In the genomic region with DNA sequence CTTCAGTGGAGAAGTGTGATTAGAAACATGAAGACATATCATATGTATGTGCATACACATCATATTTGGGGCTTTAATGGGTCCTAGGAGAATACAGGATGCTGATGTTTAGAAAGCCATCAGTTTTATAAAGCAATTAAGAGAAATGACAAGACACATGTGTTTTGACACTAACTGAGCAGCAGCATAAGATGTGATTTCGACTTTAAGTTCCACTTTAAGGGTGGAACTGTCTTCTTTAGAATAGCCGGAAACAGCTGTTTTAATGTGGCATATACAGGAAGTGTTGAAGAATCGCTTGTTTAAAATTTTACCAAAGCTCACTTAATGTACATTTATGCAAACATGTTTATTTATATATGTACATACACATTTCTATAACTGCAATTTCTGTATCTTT, we compare ENCODE assay signal across 30 mouse cellular contexts. TPM values are rescaled to one million over a fixed set of nuclear protein-coding genes. Genes with fewer than 3 reads are reported as not detected.
DNase-seq lines count a peak whose midpoint lies in the region; ATAC-seq lines count a peak whose summit lies in the region.
"Had no signal": no experiment of that assay in that cellular context is flagged by ENCODE, and none has a peak within 500 bp of the region (broad histone marks: within the 10 kb centered on the region; RNA-seq: fewer than 3 reads in every experiment).

No protein-coding gene starts in this region.

- H3K27ac ChIP-seq in intestine, embryonic 16.5 days (ENCODE audit: low read length): 0 out of 2 replicates have a peak overlapping the region, but pooled peaks have one; percentile 33
- H3K27ac ChIP-seq in intestine, embryonic 15.5 days: no peak overlapping the region
- H3K27ac ChIP-seq: embryonic facial prominence, embryonic 13.5 days; forebrain, embryonic 10.5 days; forebrain, embryonic 15.5 days; hindbrain, embryonic 13.5 days; limb, embryonic 12.5 days; liver, embryonic 15.5 days; lung, embryonic 15.5 days; neural tube, embryonic 13.5 days; stomach, embryonic 15.5 days had no signal

- H3K4me1 ChIP-seq in intestine, embryonic 16.5 days (ENCODE audit: control insufficient read depth, insufficient read depth, low read length): peaks cover 5% of the 10 kb centered on the region; the same call in 1 of the 2 replicates
- peaks cover 8% of the 10 kb centered on the region; the same call in 1 of the 2 replicates for H3K4me1 ChIP-seq in intestine, embryonic 15.5 days (replicated peaks)
- H3K4me1 ChIP-seq: forebrain, embryonic 15.5 days; hindbrain, embryonic 13.5 days; stomach, embryonic 15.5 days had no signal

- ATAC-seq in intestine, embryonic 16.5 days: no peak
- no peak for ATAC-seq in intestine, embryonic 15.5 days
- peak; percentile 51; the same call in 1 of the 2 replicates for ATAC-seq in granulocyte monocyte progenitor cell, adult 5-6 weeks (replicated peaks; ENCODE audit: poor library complexity, severe bottlenecking)
- no peak for ATAC-seq in monocyte, adult 5-6 weeks (replicated peaks; ENCODE audit: insufficient number of reproducible peaks, low FRiP score, low TSS enrichment, poor library complexity, severe bottlenecking)
- ATAC-seq: forebrain, embryonic 15.5 days; midbrain, embryonic 16.5 days had no signal

- H3K27me3 ChIP-seq in intestine, embryonic 16.5 days (replicated peaks; ENCODE audit: control insufficient read depth, insufficient read depth, low read length): no peaks in the 10 kb centered on the region
- no peaks in the 10 kb centered on the region for H3K27me3 ChIP-seq in intestine, embryonic 15.5 days (replicated peaks)
- no peaks in the 10 kb centered on the region for H3K27me3 ChIP-seq in splenic B cell, adult 2 months (ENCODE audit: control insufficient read depth, insufficient read depth, low read length, poor library complexity, severe bottlenecking)
- H3K27me3 ChIP-seq: embryonic facial prominence, embryonic 13.5 days; forebrain, embryonic 15.5 days; hindbrain, embryonic 13.5 days; limb, embryonic 12.5 days; liver, embryonic 15.5 days; lung, embryonic 15.5 days; neural tube, embryonic 13.5 days; stomach, embryonic 15.5 days had no signal

- no peaks in the 10 kb centered on the region for H3K36me3 ChIP-seq in intestine, embryonic 16.5 days (ENCODE audit: control insufficient read depth, insufficient read depth, low read length)
- no peaks in the 10 kb centered on the region for H3K36me3 ChIP-seq in intestine, embryonic 15.5 days
- no peaks in the 10 kb centered on the region for H3K36me3 ChIP-seq in splenic B cell, adult 2 months (ENCODE audit: control insufficient read depth, insufficient read depth, low read length, poor library complexity, severe bottlenecking)
- H3K36me3 ChIP-seq: embryonic facial prominence, embryonic 13.5 days; forebrain, embryonic 10.5 days; forebrain, embryonic 15.5 days; G1E; hindbrain, embryonic 13.5 days; limb, embryonic 12.5 days; liver, embryonic 15.5 days; lung, embryonic 15.5 days; neural tube, embryonic 13.5 days; stomach, embryonic 15.5 days had no signal

- no peaks in the 10 kb centered on the region for H3K9me3 ChIP-seq in intestine, embryonic 16.5 days (ENCODE audit: control insufficient read depth, low read length)
- H3K9me3 ChIP-seq in intestine, embryonic 15.5 days: no peaks in the 10 kb centered on the region
- H3K9me3 ChIP-seq: embryonic facial prominence, embryonic 13.5 days; forebrain, embryonic 10.5 days; forebrain, embryonic 15.5 days; G1E; hindbrain, embryonic 13.5 days; limb, embryonic 12.5 days; liver, embryonic 15.5 days; lung, embryonic 15.5 days; neural tube, embryonic 13.5 days; stomach, embryonic 15.5 days had no signal

- 52% methylated on average over 3 of the region's 3 CpGs for WGBS in intestine, embryonic 16.5 days
- WGBS in intestine, embryonic 15.5 days: 51% methylated on average over 3 of the region's 3 CpGs

- H3K4me3 ChIP-seq in intestine, embryonic 16.5 days (ENCODE audit: low read length): no peak overlapping the region
- H3K4me3 ChIP-seq in intestine, embryonic 15.5 days (replicated peaks): no peak overlapping the region
- H3K4me3 ChIP-seq: embryonic facial prominence, embryonic 13.5 days; forebrain, embryonic 10.5 days; forebrain, embryonic 15.5 days; hindbrain, embryonic 13.5 days; limb, embryonic 12.5 days; liver, embryonic 15.5 days; lung, embryonic 15.5 days; myocyte; neural tube, embryonic 13.5 days; stomach, embryonic 15.5 days had no signal

- intact Hi-C loops in left cerebral cortex, postnatal 25 days (cut with DNase I): no loop called here

- no peak overlapping the region for H3K4me2 ChIP-seq in intestine, embryonic 16.5 days (ENCODE audit: low read depth, low read length)
- H3K4me2 ChIP-seq in intestine, embryonic 15.5 days (replicated peaks): no peak overlapping the region
- H3K4me2 ChIP-seq: embryonic facial prominence, embryonic 13.5 days; forebrain, embryonic 15.5 days; hindbrain, embryonic 13.5 days; limb, embryonic 12.5 days; liver, embryonic 15.5 days; lung, embryonic 15.5 days; midbrain, embryonic 11.5 days; neural tube, embryonic 13.5 days; stomach, embryonic 15.5 days had no signal

- H3K9ac ChIP-seq in intestine, embryonic 16.5 days (ENCODE audit: low read depth, low read length): no peak overlapping the region
- no peak overlapping the region for H3K9ac ChIP-seq in intestine, embryonic 15.5 days
- H3K9ac ChIP-seq: embryonic facial prominence, embryonic 13.5 days; forebrain, embryonic 15.5 days; hindbrain, embryonic 13.5 days; limb, embryonic 12.5 days; liver, embryonic 15.5 days; lung, embryonic 15.5 days; neural tube, embryonic 13.5 days; stomach, embryonic 15.5 days had no signal

- DNase-seq in thymus, postnatal 0 days (ENCODE audit: low spot score): peak; percentile 49
- no peak for DNase-seq in thymus, postnatal 10 days (ENCODE audit: low spot score in 2 of 2)
- peak; percentile 46 for DNase-seq in splenic B cell, adult 2 months (ENCODE audit: low read depth, low spot score)
- no peak for DNase-seq in left cerebral cortex, postnatal 25 days (ENCODE audit: low spot score in 2 of 2)
- DNase-seq: adrenal gland, postnatal 10 days; cerebellum, adult 11-12 months; cerebellum, adult 9-11 months; kidney, adult 2 months; kidney, postnatal 10 days; layer of hippocampus, adult 9-11 months; right cerebral cortex, postnatal 4 days; thymus, postnatal 25 days had no signal

RNA-seq across cellular contexts. Expression of gene Gm9887, which starts 41.0 kb away (rescaled TPM):
- 1.0 and 1.4 TPM in 2 replicates for polyA plus RNA-seq in intestine, embryonic 16.5 days (2015; fragmentation: Nextera tagmentation; extraction: Ambion mirVana)
- 1.7 and 2.0 TPM in 2 replicates for polyA plus RNA-seq in intestine, embryonic 15.5 days (2015; fragmentation: Nextera tagmentation; extraction: Ambion mirVana)
- polyA plus RNA-seq in thymus, postnatal 0 days (2015; fragmentation: Nextera tagmentation; extraction: Ambion mirVana): 2.4 and 2.9 TPM in 2 replicates
- total RNA-seq in granulocyte monocyte progenitor cell, adult 5-6 weeks (2014; fragmentation: Nextera tagmentation): not detected in 2 replicates
- not detected in 2 replicates for total RNA-seq in granulocyte monocyte progenitor cell, adult 5-6 weeks (2017)
- 1 to 10 TPM in 1 of 2 experiments, under 1 TPM in 1; 0.96 to 1.5 TPM for total RNA-seq in left cerebral cortex, postnatal 25 days (2021)
- not detected in 3 replicates for total RNA-seq in monocyte, adult 5-6 weeks (2017)
- total RNA-seq: megakaryocyte, adult 5-6 weeks had no signal

RNA-seq across cellular contexts. Expression of gene Arf6, which starts 41.4 kb away (rescaled TPM):
- 18.0 and 34.2 TPM in 2 replicates for polyA plus RNA-seq in intestine, embryonic 16.5 days (2015; fragmentation: Nextera tagmentation; extraction: Ambion mirVana)
- 49.5 and 54.9 TPM in 2 replicates for polyA plus RNA-seq in intestine, embryonic 15.5 days (2015; fragmentation: Nextera tagmentation; extraction: Ambion mirVana)
- polyA plus RNA-seq in thymus, postnatal 0 days (2015; fragmentation: Nextera tagmentation; extraction: Ambion mirVana): 93.8 and 123 TPM in 2 replicates
- total RNA-seq in granulocyte monocyte progenitor cell, adult 5-6 weeks (2014; fragmentation: Nextera tagmentation): 84.7 and 85.7 TPM in 2 replicates
- total RNA-seq in granulocyte monocyte progenitor cell, adult 5-6 weeks (2017): 148 and 154 TPM in 2 replicates
- 10 to 100 TPM; 52.8 to 58.2 TPM for total RNA-seq in left cerebral cortex, postnatal 25 days (2021)
- total RNA-seq in monocyte, adult 5-6 weeks (2017): 213 to 230 TPM (median 223 TPM) in 3 replicates

RNA-seq across cellular contexts. Expression of gene Nemf, which starts 56.3 kb away (rescaled TPM):
- polyA plus RNA-seq in intestine, embryonic 16.5 days (2015; fragmentation: Nextera tagmentation; extraction: Ambion mirVana): 56.3 and 66.2 TPM in 2 replicates
- polyA plus RNA-seq in intestine, embryonic 15.5 days (2015; fragmentation: Nextera tagmentation; extraction: Ambion mirVana): 71.6 and 71.8 TPM in 2 replicates
- polyA plus RNA-seq in thymus, postnatal 0 days (2015; fragmentation: Nextera tagmentation; extraction: Ambion mirVana): 84.3 and 93.2 TPM in 2 replicates
- 51.7 and 51.9 TPM in 2 replicates for total RNA-seq in granulocyte monocyte progenitor cell, adult 5-6 weeks (2014; fragmentation: Nextera tagmentation)
- total RNA-seq in granulocyte monocyte progenitor cell, adult 5-6 weeks (2017): 119 and 139 TPM in 2 replicates
- total RNA-seq in left cerebral cortex, postnatal 25 days (2021): 10 to 100 TPM; 46.0 to 46.6 TPM
- 89.6 to 137 TPM (median 117 TPM) in 3 replicates for total RNA-seq in monocyte, adult 5-6 weeks (2017)

Comparison
In these comparisons a context has a peak if more than half of its experiments do, and no peak if none do; other contexts are left out.
1. DNase-seq: peak in thymus, postnatal 0 days (single experiment) and splenic B cell, adult 2 months (single experiment); none in thymus, postnatal 10 days (0 of 2) and left cerebral cortex, postnatal 25 days (0 of 2).